Mouse (Mus musculus) testis, postnatal 14 days (tissue): Measurements from ENCODE around the gene Eif4e2.
A peak's percentile ranks its signal among the peaks of the same experiment; 100 is the strongest.

Experiments
- DNase-seq: peaks from one replicate; pipeline ENCODE4 v3.0.0; 2021; ENCODE audit warnings: low spot score

Eif4e2 gene

GRCm38 (mm10) chr1:87213735-87214704 is at the start of gene Eif4e2:
Gene Eif4e2 (plus strand): TSS chr1:87213914.
- DNase-seq = peak; percentile 96

- DNase-seq = no peak
Observed at GRCm38 (mm10) chr1:87164164-87164795, 49.4 kb upstream of the Eif4e2 start.

GRCm38 (mm10) chr1:87164796-87165184 is 48.9 kb upstream of the Eif4e2 start:
- DNase-seq = no peak

GRCm38 (mm10) chr1:87170458-87170857 is 43.3 kb upstream of the Eif4e2 start:
- DNase-seq = no peak

GRCm38 (mm10) chr1:87171312-87171711 is 42.4 kb upstream of the Eif4e2 start:
- DNase-seq = no peak

GRCm38 (mm10) chr1:87172316-87172715 is 41.4 kb upstream of the Eif4e2 start:
- DNase-seq = no peak

- DNase-seq = peak; percentile 78
Observed at GRCm38 (mm10) chr1:87174006-87174955, 39.4 kb upstream of the Eif4e2 start.

GRCm38 (mm10) chr1:87175852-87176292 is 37.8 kb upstream of the Eif4e2 start:
- peak; percentile 58 for DNase-seq

- no peak for DNase-seq
Observed at GRCm38 (mm10) chr1:87180896-87181295, 32.8 kb upstream of the Eif4e2 start.

GRCm38 (mm10) chr1:87183013-87183412 is 30.7 kb upstream of the Eif4e2 start, which contains the start of gene Prss56:
Gene Prss56 (plus strand): TSS chr1:87183313.
- DNase-seq = no peak

- DNase-seq = no peak
Observed at GRCm38 (mm10) chr1:87183998-87184750, 29.5 kb upstream of the Eif4e2 start.

- peak; percentile 78 for DNase-seq
Observed at GRCm38 (mm10) chr1:87184751-87185139, 29.0 kb upstream of the Eif4e2 start.

- DNase-seq = no peak
Observed at GRCm38 (mm10) chr1:87185526-87185925, 28.2 kb upstream of the Eif4e2 start.

- no peak for DNase-seq
Observed at GRCm38 (mm10) chr1:87186261-87187036, 27.3 kb upstream of the Eif4e2 start.

- peak; percentile 66 for DNase-seq
Observed at GRCm38 (mm10) chr1:87187037-87187355, 26.7 kb upstream of the Eif4e2 start.

- no peak for DNase-seq
Observed at GRCm38 (mm10) chr1:87190429-87190828, 23.3 kb upstream of the Eif4e2 start, which contains the start of gene Chrnd. Gene Chrnd (plus strand): TSS chr1:87190607.

GRCm38 (mm10) chr1:87197296-87197695 is 16.4 kb upstream of the Eif4e2 start:
- DNase-seq = no peak

GRCm38 (mm10) chr1:87198119-87199065 is 15.3 kb upstream of the Eif4e2 start:
- no peak for DNase-seq

GRCm38 (mm10) chr1:87200811-87201210 is 12.9 kb upstream of the Eif4e2 start:
- no peak for DNase-seq
